Mouse (Mus musculus): Measurements from ENCODE around the gene Lrrc8e.

- TF ChIP-seq CTCF (IDR thresholded peaks at IDR 0.05; ENCODE audit: control insufficient read depth, insufficient read depth, insufficient replicate concordance, low read depth, low read length) (peak; percentile 22; the same call in 1 of the 2 replicates), POLR2A (IDR thresholded peaks at IDR 0.05; ENCODE audit: control insufficient read depth, low read depth, low read length) (no peak)
These were observed 41.0 kb downstream of the Lrrc8e start for GRCm38 (mm10) chr8:4267627-4268026.

Data from testis, adult 2 months (tissue).